Mouse (Mus musculus) heart, embryonic 11.5 days (tissue): ENCODE measurements around the gene Hist1h2be. TPM values are rescaled to one million over a fixed set of nuclear protein-coding genes. Genes with fewer than 3 reads are reported as not detected.

Experiments
- ATAC-seq: fragments of 200-750 bp; cut with Nextera tagmentation; replicated peaks from 2 replicates; pipeline ENCODE4 v1.8.0; 2017; ENCODE audit warnings: moderate library complexity; ENCODE audit not compliant: insufficient number of reproducible peaks, low FRiP score, low TSS enrichment
- H3K27ac ChIP-seq: fragments of 300-500 bp; sonication (generic); 2 replicates; pipeline ENCODE4 v1.5.1; 2014; ENCODE audit warnings: mild to moderate bottlenecking, low read depth, low read length
- H3K27me3 ChIP-seq: fragments of 300-500 bp; sonication (generic); 2 replicates; pipeline ENCODE4 v1.6.1; 2014; ENCODE audit warnings: mild to moderate bottlenecking, low read length, mixed read lengths; ENCODE audit not compliant: control insufficient read depth, insufficient read depth
- H3K36me3 ChIP-seq: fragments of 300-500 bp; sonication (generic); 2 replicates; pipeline ENCODE4 v1.6.1; 2014; ENCODE audit warnings: mild to moderate bottlenecking, low read length, moderate library complexity, mixed read lengths; ENCODE audit not compliant: control insufficient read depth, insufficient read depth
- H3K4me1 ChIP-seq: fragments of 300-500 bp; sonication (generic); 2 replicates; pipeline ENCODE4 v1.6.1; 2014; ENCODE audit warnings: low read length; ENCODE audit not compliant: control insufficient read depth, insufficient read depth
- H3K4me2 ChIP-seq: fragments of 300-500 bp; sonication (generic); 2 replicates; pipeline ENCODE4 v1.6.1; 2014; ENCODE audit warnings: mild to moderate bottlenecking, moderate library complexity
- H3K4me3 ChIP-seq: fragments of 300-500 bp; sonication (generic); 2 replicates; pipeline ENCODE4 v1.5.1; 2014; ENCODE audit warnings: low read depth, low read length
- H3K9ac ChIP-seq: fragments of 300-500 bp; sonication (generic); 2 replicates; pipeline ENCODE4 v1.6.1; 2014; ENCODE audit warnings: mild to moderate bottlenecking, low read depth, low read length, moderate library complexity
- H3K9me3 ChIP-seq: fragments of 300-500 bp; sonication (generic); replicated peaks from 2 replicates; pipeline ENCODE4 v1.6.1; 2016; ENCODE audit warnings: low read length; ENCODE audit not compliant: control insufficient read depth
- WGBS: fragments of 180-500 bp; shearing (Covaris S2); extraction: QIAGEN DNeasy Blood & Tissue Kit; methylation state at CpG from one replicate; pipeline ENCODE4 v1.1.7; 2014; ENCODE audit not compliant: insufficient replicate concordance; 5-methylcytosine and 5-hydroxymethylcytosine counted together
- polyA plus RNA-seq: library from polyadenylated mRNA; unstranded; fragments of >200 nt; fragmentation: Nextera tagmentation; extraction: Ambion mirVana; gene quantifications from 2 replicates; pipeline ENCODE4 v1.2.1, GENCODE M21; 2014

Gene Hist1h2be
- polyA plus RNA-seq, 1 experiment from 2014 or later = 2.4 TPM

GRCm38 (mm10) chr13:23620056-23620732 lies 730 bp downstream of the Hist1h2be start:
- peak overlapping the region; percentile 98 for H3K4me2 ChIP-seq
- H3K36me3 ChIP-seq = no peaks in the 10 kb centered on the region
- peaks cover 4% of the 10 kb centered on the region; the same call in 1 of the 2 replicates for H3K4me1 ChIP-seq
- H3K4me3 ChIP-seq = peak overlapping the region; percentile 76
- no peaks in the 10 kb centered on the region for H3K27me3 ChIP-seq
- ATAC-seq = no peak
- no peaks in the 10 kb centered on the region for H3K9me3 ChIP-seq
- H3K9ac ChIP-seq = peak overlapping the region; percentile 96
- peak overlapping the region; percentile 96 for H3K27ac ChIP-seq
- WGBS = 49% methylated on average over 12 of the region's 12 CpGs

- no peaks in the 10 kb centered on the region for H3K36me3 ChIP-seq
- H3K4me3 ChIP-seq = no peak overlapping the region
- WGBS = 88% methylated on average over 3 of the region's 3 CpGs
- no peak for ATAC-seq
- H3K9me3 ChIP-seq = no peaks in the 10 kb centered on the region
- no peak overlapping the region for H3K27ac ChIP-seq
- no peak overlapping the region for H3K4me2 ChIP-seq
- no peaks in the 10 kb centered on the region for H3K4me1 ChIP-seq
- H3K9ac ChIP-seq = no peak overlapping the region
- H3K27me3 ChIP-seq = no peaks in the 10 kb centered on the region
These were observed 9.3 kb downstream of the Hist1h2be start for GRCm38 (mm10) chr13:23611638-23612037.

- Histone ChIP-seq H3K9ac (no peak overlapping the region), H3K4me2 (no peak overlapping the region), H3K4me1 (no peaks in the 10 kb centered on the region), H3K36me3 (no peaks in the 10 kb centered on the region), H3K27ac (no peak overlapping the region), H3K9me3 (no peaks in the 10 kb centered on the region), H3K27me3 (no peaks in the 10 kb centered on the region), H3K4me3 (no peak overlapping the region)
- WGBS = 72% methylated on average over 2 of the region's 2 CpGs
- ATAC-seq = no peak
These were observed 10.5 kb downstream of the Hist1h2be start for GRCm38 (mm10) chr13:23610393-23610792.

- Histone ChIP-seq H3K4me3 (no peak overlapping the region), H3K4me1 (no peaks in the 10 kb centered on the region), H3K27ac (no peak overlapping the region), H3K9ac (no peak overlapping the region), H3K36me3 (no peaks in the 10 kb centered on the region), H3K4me2 (no peak overlapping the region), H3K9me3 (no peaks in the 10 kb centered on the region), H3K27me3 (no peaks in the 10 kb centered on the region)
- ATAC-seq = no peak
These were observed 11.1 kb downstream of the Hist1h2be start for GRCm38 (mm10) chr13:23609844-23610243.

GRCm38 (mm10) chr13:23609209-23609608 lies 11.7 kb downstream of the Hist1h2be start:
- Histone ChIP-seq H3K4me1 (no peaks in the 10 kb centered on the region), H3K27ac (no peak overlapping the region), H3K27me3 (no peaks in the 10 kb centered on the region), H3K4me3 (no peak overlapping the region), H3K9ac (no peak overlapping the region), H3K9me3 (no peaks in the 10 kb centered on the region), H3K4me2 (no peak overlapping the region), H3K36me3 (no peaks in the 10 kb centered on the region)
- ATAC-seq = no peak
- WGBS = 71% methylated on average over 4 of the region's 4 CpGs

GRCm38 (mm10) chr13:23605052-23605451 lies 15.9 kb downstream of the Hist1h2be start:
- ATAC-seq = no peak
- Histone ChIP-seq H3K27me3 (no peaks in the 10 kb centered on the region), H3K4me1 (no peaks in the 10 kb centered on the region), H3K36me3 (no peaks in the 10 kb centered on the region), H3K27ac (no peak overlapping the region), H3K4me2 (no peak overlapping the region), H3K9ac (no peak overlapping the region), H3K9me3 (no peaks in the 10 kb centered on the region), H3K4me3 (no peak overlapping the region)
- whole genome bisulfite sequencing = 80% methylated on average over 3 of the region's 3 CpGs

GRCm38 (mm10) chr13:23604452-23604851 lies 16.5 kb downstream of the Hist1h2be start:
- H3K4me3 ChIP-seq = no peak overlapping the region
- H3K4me2 ChIP-seq = no peak overlapping the region
- H3K36me3 ChIP-seq = no peaks in the 10 kb centered on the region
- H3K9ac ChIP-seq = no peak overlapping the region
- no peaks in the 10 kb centered on the region for H3K9me3 ChIP-seq
- H3K4me1 ChIP-seq = no peaks in the 10 kb centered on the region
- no peak overlapping the region for H3K27ac ChIP-seq
- 89% methylated on average over 3 of the region's 3 CpGs for WGBS
- no peaks in the 10 kb centered on the region for H3K27me3 ChIP-seq
- ATAC-seq = no peak

GRCm38 (mm10) chr13:23603182-23603699 lies 17.7 kb downstream of the Hist1h2be start:
- Histone ChIP-seq H3K9ac (no peak overlapping the region), H3K4me3 (no peak overlapping the region), H3K4me2 (no peak overlapping the region), H3K4me1 (no peaks in the 10 kb centered on the region), H3K27ac (no peak overlapping the region), H3K36me3 (no peaks in the 10 kb centered on the region), H3K27me3 (no peaks in the 10 kb centered on the region), H3K9me3 (no peaks in the 10 kb centered on the region)
- 58% methylated on average over 7 of the region's 7 CpGs for WGBS
- ATAC-seq = no peak

- Histone ChIP-seq H3K9ac (no peak overlapping the region), H3K4me3 (no peak overlapping the region), H3K36me3 (no peaks in the 10 kb centered on the region), H3K27me3 (no peaks in the 10 kb centered on the region), H3K9me3 (no peaks in the 10 kb centered on the region), H3K27ac (no peak overlapping the region), H3K4me2 (no peak overlapping the region), H3K4me1 (peaks cover 5% of the 10 kb centered on the region; the same call in 1 of the 2 replicates)
- ATAC-seq = no peak
- 6% methylated on average over 9 of the region's 9 CpGs for WGBS
These were observed 23.0 kb downstream of the Hist1h2be start for GRCm38 (mm10) chr13:23597957-23598356.
